Mouse (Mus musculus) forebrain, embryonic 15.5 days (tissue): Measurements from ENCODE around the gene Mtx1. TPM values are rescaled to one million over a fixed set of nuclear protein-coding genes. Genes with fewer than 3 reads are reported as not detected.
A peak's percentile ranks its signal among the peaks of the same experiment; 100 is the strongest.

Experiments
- ATAC-seq: fragments of 200-750 bp; cut with Nextera tagmentation; replicated peaks from 2 replicates; pipeline ENCODE4 v1.8.0; 2017; ENCODE audit warnings: mild to moderate bottlenecking, moderate TSS enrichment, moderate library complexity
- H3K27ac ChIP-seq: fragments of 300-500 bp; sonication (generic); replicated peaks from 2 replicates; pipeline ENCODE4 v1.5.1; 2015; ENCODE audit warnings: mild to moderate bottlenecking, inconsistent platforms
- H3K27me3 ChIP-seq: fragments of 300-500 bp; sonication (generic); 2 replicates; pipeline ENCODE4 v1.6.1; 2015; ENCODE audit warnings: inconsistent platforms
- H3K36me3 ChIP-seq: fragments of 300-500 bp; sonication (generic); 2 replicates; pipeline ENCODE4 v1.6.1; 2015; ENCODE audit warnings: mild to moderate bottlenecking, inconsistent platforms
- H3K4me1 ChIP-seq: fragments of 300-500 bp; sonication (generic); 2 replicates; pipeline ENCODE4 v1.6.1; 2015; ENCODE audit warnings: inconsistent platforms
- H3K4me2 ChIP-seq: fragments of 300-500 bp; sonication (generic); replicated peaks from 2 replicates; pipeline ENCODE4 v1.6.1; 2015; ENCODE audit warnings: mild to moderate bottlenecking, inconsistent platforms
- H3K4me3 ChIP-seq: fragments of 300-500 bp; sonication (generic); 2 replicates; pipeline ENCODE4 v1.5.1; 2015; ENCODE audit warnings: mild to moderate bottlenecking, inconsistent platforms
- H3K9ac ChIP-seq: fragments of 300-500 bp; sonication (generic); replicated peaks from 2 replicates; pipeline ENCODE4 v1.6.1; 2015; ENCODE audit warnings: mild to moderate bottlenecking, inconsistent platforms
- H3K9me3 ChIP-seq: fragments of 300-500 bp; sonication (generic); 2 replicates; pipeline ENCODE4 v1.6.1; 2016; ENCODE audit warnings: inconsistent platforms
- WGBS: fragments of 180-500 bp; shearing (Covaris S2); methylation state at CpG from one replicate; pipeline ENCODE4 v1.1.7; 2015; ENCODE audit warnings: mixed read lengths; 5-methylcytosine and 5-hydroxymethylcytosine counted together
- microRNA counts: library from miRNA; unstranded; fragments of <30 nt; microRNA quantifications from one replicate; lab custom pipeline; 2016
- microRNA-seq: library from miRNA; unstranded; fragments of <30 nt; microRNA quantifications from one replicate; pipeline ENCODE4, GENCODE M21; 2016
- polyA plus RNA-seq: library from polyadenylated mRNA; unstranded; fragments of >200 nt; fragmentation: Nextera tagmentation; extraction: Ambion mirVana; gene quantifications from 2 replicates; pipeline ENCODE4 v1.2.1, GENCODE M21; 2015

The Mtx1 gene
- polyA plus RNA-seq, 1 experiment from 2014 or later: 175 TPM

- Histone ChIP-seq H3K4me3 (peak overlapping the region; percentile 90), H3K9me3 (no peaks in the 10 kb centered on the region), H3K4me1 (peaks cover 24% of the 10 kb centered on the region), H3K27ac (0 out of 2 replicates have a peak overlapping the region, but pooled peaks have one; percentile 32), H3K4me2 (peak overlapping the region; percentile 85), H3K27me3 (no peaks in the 10 kb centered on the region), H3K36me3 (no peaks in the 10 kb centered on the region), H3K9ac (peak overlapping the region; percentile 77)
- under 1% methylated on average over 13 of the region's 13 CpGs for WGBS
- peak; percentile 3; the same call in 1 of the 2 replicates for ATAC-seq
These were observed 67.7 kb downstream of the Mtx1 start for GRCm38 (mm10) chr3:89159211-89159610.

MicroRNA genes within 50 kb of the gene (microRNA counts, 519-probe panel; counts per million panel counts)
- 2,689 counts per million, percentile 62 among the panel's probes with 10 or more counts for microRNA mmu-miR-92b (lab: Ali Mortazavi, UCI)

Small RNAs within 50 kb of the gene (microRNA-seq; reads per million reads assigned to microRNA genes)
- gene Mir92b: 6,393 reads per million, percentile 93 among the genes with 10 or more reads in this experiment

Other genes starting within 250 kb of the Mtx1 start
- 74.8 and 76.2 TPM in 2 replicates for gene Rusc1, start 133.8 kb downstream of the Mtx1 start, polyA plus RNA-seq
- not detected in 2 replicates for gene Gm43738, start 126.0 kb downstream of the Mtx1 start, polyA plus RNA-seq
- gene Fdps, start 125.1 kb downstream of the Mtx1 start, polyA plus RNA-seq: 364 and 375 TPM in 2 replicates
- 0.06 and 0.10 TPM in 2 replicates for gene Pklr, start 90.9 kb downstream of the Mtx1 start, polyA plus RNA-seq
- gene Hcn3, start 66.9 kb downstream of the Mtx1 start, polyA plus RNA-seq: 30.1 and 34.3 TPM in 2 replicates
- gene Clk2, start 62.3 kb downstream of the Mtx1 start, polyA plus RNA-seq: 26.5 and 26.9 TPM in 2 replicates
- gene Scamp3, start 49.6 kb downstream of the Mtx1 start, polyA plus RNA-seq: 116 and 120 TPM in 2 replicates
- gene Fam189b, start 43.9 kb downstream of the Mtx1 start, polyA plus RNA-seq: 22.3 and 24.6 TPM in 2 replicates
- 39.2 and 42.7 TPM in 2 replicates for gene Gba, start 24.2 kb downstream of the Mtx1 start, polyA plus RNA-seq
- gene Thbs3, start 11.9 kb downstream of the Mtx1 start, polyA plus RNA-seq: 67.0 and 68.3 TPM in 2 replicates
- gene Muc1, start 2.0 kb upstream of the Mtx1 start, polyA plus RNA-seq: 1.1 and 1.8 TPM in 2 replicates
- gene Krtcap2, start 18.9 kb upstream of the Mtx1 start, polyA plus RNA-seq: 192 and 205 TPM in 2 replicates
- gene Trim46, start 19.2 kb upstream of the Mtx1 start, polyA plus RNA-seq: 57.7 and 58.7 TPM in 2 replicates
- gene Dpm3, start 32.3 kb upstream of the Mtx1 start, polyA plus RNA-seq: 76.5 and 89.6 TPM in 2 replicates
- gene Slc50a1, start 43.5 kb upstream of the Mtx1 start, polyA plus RNA-seq: 35.4 and 40.6 TPM in 2 replicates
- gene Efna1, start 54.1 kb upstream of the Mtx1 start, polyA plus RNA-seq: 9.2 and 9.9 TPM in 2 replicates
- gene Efna3, start 95.9 kb upstream of the Mtx1 start, polyA plus RNA-seq: 41.0 and 42.5 TPM in 2 replicates
- gene Efna4, start 110.9 kb upstream of the Mtx1 start, polyA plus RNA-seq: 14.4 and 15.7 TPM in 2 replicates
- gene Adam15, start 122.9 kb upstream of the Mtx1 start, polyA plus RNA-seq: 32.9 and 34.0 TPM in 2 replicates
- 0.11 and 0.13 TPM in 2 replicates for gene Dcst2, start 134.9 kb upstream of the Mtx1 start, polyA plus RNA-seq
- gene Dcst1, start 138.2 kb upstream of the Mtx1 start, polyA plus RNA-seq: 0.51 and 0.89 TPM in 2 replicates
- 0.37 and 0.52 TPM in 2 replicates for gene Zbtb7b, start 167.7 kb upstream of the Mtx1 start, polyA plus RNA-seq
- gene Lenep, start 175.7 kb upstream of the Mtx1 start, polyA plus RNA-seq: 0.64 and 0.82 TPM in 2 replicates
- gene Flad1, start 184.8 kb upstream of the Mtx1 start, polyA plus RNA-seq: 42.0 and 42.3 TPM in 2 replicates
- 165 and 196 TPM in 2 replicates for gene Cks1b, start 191.3 kb upstream of the Mtx1 start, polyA plus RNA-seq
- 14.3 and 15.8 TPM in 2 replicates for gene Shc1, start 191.4 kb upstream of the Mtx1 start, polyA plus RNA-seq
- 39.4 and 41.5 TPM in 2 replicates for gene Pygo2, start 203.1 kb upstream of the Mtx1 start, polyA plus RNA-seq
- gene Pbxip1, start 209.6 kb upstream of the Mtx1 start, polyA plus RNA-seq: 12.1 and 15.1 TPM in 2 replicates
- gene Pmvk, start 227.5 kb upstream of the Mtx1 start, polyA plus RNA-seq: 80.2 and 80.9 TPM in 2 replicates